8 mouse cellular contexts compared by ENCODE assay signal in genomic region chr6:119196382-119197305, GRCm38 (mm10). TPM values are rescaled to one million over a fixed set of nuclear protein-coding genes. Genes with fewer than 3 reads are reported as not detected.
A peak's percentile ranks its signal among the peaks of the same experiment; 100 is the strongest.
DNase-seq lines count a peak whose midpoint lies in the region; ATAC-seq and TF ChIP-seq lines count a peak whose summit lies in the region.

Gene Cacna1c (minus strand): TSS chr6:119196418.

- H3K4me2 ChIP-seq in midbrain, embryonic 14.5 days (ENCODE audit: low read length) = no peak within 1 kb of the TSS
- H3K4me2 ChIP-seq in midbrain, embryonic 16.5 days (ENCODE audit: low read length) = no peak within 1 kb of the TSS

- WGBS in midbrain, embryonic 14.5 days = 80% methylated on average over 17 of the region's 17 CpGs
- WGBS in midbrain, embryonic 16.5 days = 80% methylated on average over 17 of the region's 17 CpGs
- WGBS in olfactory bulb, adult 2 months = 75% methylated on average over 17 of the region's 17 CpGs

- ATAC-seq in midbrain, embryonic 14.5 days (ENCODE audit: low FRiP score, low TSS enrichment) = no peak
- ATAC-seq in midbrain, embryonic 16.5 days = no peak

- H3K9ac ChIP-seq in midbrain, embryonic 14.5 days (replicated peaks; ENCODE audit: low read length) = no peak within 1 kb of the TSS
- H3K9ac ChIP-seq in midbrain, embryonic 16.5 days (ENCODE audit: low read depth, low read length) = no peak within 1 kb of the TSS

- DNase-seq in cerebellum, postnatal 10 days = peak; percentile 72 to 76
- no peak for DNase-seq in cerebellum, adult 9-10 months
- DNase-seq in midbrain, embryonic 14.5 days = peak; percentile 24
- DNase-seq in layer of hippocampus, postnatal 10 days (ENCODE audit: low spot score in 2 of 2) = no peak
- DNase-seq in spleen, postnatal 14 days (ENCODE audit: low spot score in 2 of 2) = no peak
- no peak for DNase-seq in spleen, adult 18-20 months

- H3K9me3 ChIP-seq in midbrain, embryonic 14.5 days (ENCODE audit: control insufficient read depth, low read length) = no peaks in the 10 kb centered on the region
- H3K9me3 ChIP-seq in midbrain, embryonic 16.5 days (replicated peaks; ENCODE audit: control insufficient read depth, low read length, poor library complexity, severe bottlenecking) = no peaks in the 10 kb centered on the region

- no peak within 1 kb of the TSS for H3K4me3 ChIP-seq in midbrain, embryonic 14.5 days (replicated peaks; ENCODE audit: low read depth, low read length)
- no peak within 1 kb of the TSS for H3K4me3 ChIP-seq in midbrain, embryonic 16.5 days (ENCODE audit: low read depth, low read length)
- no peak within 1 kb of the TSS for H3K4me3 ChIP-seq in olfactory bulb, adult 2 months (ENCODE audit: insufficient read depth, low read depth, low read length)

- no peak within 1 kb of the TSS for H3K27ac ChIP-seq in midbrain, embryonic 14.5 days (replicated peaks; ENCODE audit: low read depth, low read length)
- no peak within 1 kb of the TSS for H3K27ac ChIP-seq in midbrain, embryonic 16.5 days (ENCODE audit: low read length)
- no peak within 1 kb of the TSS for H3K27ac ChIP-seq in olfactory bulb, adult 2 months (ENCODE audit: insufficient read depth, low read depth, low read length)

- TF ChIP-seq CTCF in olfactory bulb, adult 2 months (IDR thresholded peaks at IDR 0.05; ENCODE audit: insufficient read depth, low read depth, low read length) = no peak

- H3K36me3 ChIP-seq in midbrain, embryonic 14.5 days (ENCODE audit: control insufficient read depth, insufficient read depth, low read length) = peaks cover 39% of the 10 kb centered on the region
- H3K36me3 ChIP-seq in midbrain, embryonic 16.5 days (ENCODE audit: control insufficient read depth, insufficient read depth, low read length) = peaks cover 5% of the 10 kb centered on the region

- no peak for TF ChIP-seq POLR2A in olfactory bulb, adult 2 months (IDR thresholded peaks at IDR 0.05; ENCODE audit: insufficient read depth, low read depth, low read length)

- H3K4me1 ChIP-seq in midbrain, embryonic 14.5 days (ENCODE audit: control insufficient read depth, insufficient read depth, low read length) = peaks cover 12% of the 10 kb centered on the region
- H3K4me1 ChIP-seq in midbrain, embryonic 16.5 days (ENCODE audit: control insufficient read depth, insufficient read depth, low read length) = peaks cover 9% of the 10 kb centered on the region
- peaks cover 13% of the 10 kb centered on the region for H3K4me1 ChIP-seq in olfactory bulb, adult 2 months (ENCODE audit: control insufficient read depth, insufficient read depth, low read length)

- no peaks in the 10 kb centered on the region for H3K27me3 ChIP-seq in midbrain, embryonic 14.5 days (ENCODE audit: control insufficient read depth, insufficient read depth, low read length)
- no peaks in the 10 kb centered on the region for H3K27me3 ChIP-seq in midbrain, embryonic 16.5 days (ENCODE audit: control insufficient read depth, insufficient read depth, low read depth, low read length)

RNA-seq across cellular contexts. Expression of gene Cacna1c, which starts in this region (rescaled TPM):
- polyA plus RNA-seq in midbrain, embryonic 14.5 days (2014; fragmentation: Nextera tagmentation; extraction: Ambion mirVana) = 7.1 and 9.6 TPM in 2 replicates
- 8.1 and 8.3 TPM in 2 replicates for polyA plus RNA-seq in midbrain, embryonic 16.5 days (2015; fragmentation: Nextera tagmentation; extraction: Ambion mirVana)
- 10 to 100 TPM; 72.7 to 76.0 TPM for total RNA-seq in layer of hippocampus, postnatal 10 days (2021)
- polyA plus RNA-seq in olfactory bulb, adult 2 months (2012; ENCODE audit: insufficient read depth, insufficient read length, low replicate concordance, missing spikeins) = 35.8 TPM in 1 of 2 replicates, not detected in the other

Comparison
In these comparisons a context has a peak if more than half of its experiments do, and no peak if none do; other contexts are left out.
1. DNase-seq: peak in cerebellum, postnatal 10 days (2 of 2) and midbrain, embryonic 14.5 days (single experiment); none in cerebellum, adult 9-10 months (single experiment), layer of hippocampus, postnatal 10 days (0 of 2), spleen, postnatal 14 days (0 of 2) and spleen, adult 18-20 months (0 of 2).